Mouse (Mus musculus) lung, adult 2 months (tissue): ENCODE measurements around the gene Fer1l5.

ENCODE experiments used
- CTCF ChIP-seq: fragments of 200-500 bp; IDR thresholded peaks from 2 replicates; pipeline ENCODE4 v1.5.1; 2011; ENCODE audit warnings: mild to moderate bottlenecking, low read length, control low read depth; ENCODE audit not compliant: insufficient read depth
- POLR2A ChIP-seq: fragments of 200-500 bp; IDR thresholded peaks from 2 replicates; pipeline ENCODE4 v1.6.1; 2011; ENCODE audit warnings: low read depth, mild to moderate bottlenecking, control low read depth, low read length, borderline replicate concordance; ENCODE audit errors: extremely low read depth

DNA sequence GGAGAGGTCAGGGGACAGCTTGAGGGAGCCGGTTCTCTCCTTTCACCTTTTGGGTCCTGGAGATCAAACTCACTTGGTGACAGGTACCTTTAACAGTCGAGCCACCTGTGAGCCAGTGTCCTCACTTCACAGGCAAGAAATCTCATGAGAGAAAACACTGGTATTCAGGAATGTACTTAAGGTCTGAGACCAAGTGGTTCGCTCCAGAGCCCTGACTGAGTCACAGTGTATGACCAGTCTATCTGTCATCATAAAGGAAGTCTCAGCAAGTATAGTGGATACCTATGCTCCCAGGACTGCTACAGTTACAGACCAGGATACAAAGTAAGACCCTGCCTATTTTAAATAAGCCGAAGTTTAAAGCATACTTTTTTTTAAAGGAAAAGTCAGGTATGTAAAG, 60.9 kb downstream of the Fer1l5 start:
- no peak for TF ChIP-seq CTCF
- no peak for TF ChIP-seq POLR2A
